Mouse (Mus musculus) liver, adult 2 months (tissue): ENCODE results near the gene Mxd1. TPM values are rescaled to one million over a fixed set of nuclear protein-coding genes. Genes with fewer than 3 reads are reported as not detected.

Experiments used
- DNase-seq: peaks from one replicate; pipeline ENCODE4 v3.0.0-alpha.2; 2011; ENCODE audit warnings: low read depth, low spot score; ENCODE audit errors: extremely low read depth
- H3K27ac ChIP-seq: fragments of 200-500 bp; replicated peaks from 2 replicates; pipeline ENCODE4 v1.5.1; 2012; ENCODE audit warnings: low read depth, mild to moderate bottlenecking, control low read depth, inconsistent platforms, low read length; ENCODE audit not compliant: insufficient read depth
- H3K27me3 ChIP-seq: fragments of 200-500 bp; 2 replicates; pipeline ENCODE4 v1.6.1; 2012; ENCODE audit warnings: mild to moderate bottlenecking, moderate library complexity, low read length, inconsistent platforms; ENCODE audit not compliant: control insufficient read depth, insufficient read depth
- H3K36me3 ChIP-seq: fragments of 200-500 bp; 2 replicates; pipeline ENCODE4 v1.6.1; 2012; ENCODE audit warnings: low read length, inconsistent platforms; ENCODE audit not compliant: control insufficient read depth, insufficient read depth
- H3K4me1 ChIP-seq: fragments of 200-500 bp; 2 replicates; pipeline ENCODE4 v1.6.1; 2011; ENCODE audit warnings: low read length; ENCODE audit not compliant: control insufficient read depth, insufficient read depth
- H3K4me3 ChIP-seq: fragments of 200-500 bp; 2 replicates; pipeline ENCODE4 v1.5.1; 2011; ENCODE audit warnings: low read depth, mild to moderate bottlenecking, control low read depth, low read length, moderate library complexity; ENCODE audit not compliant: insufficient read depth
- H3K79me2 ChIP-seq: fragments of 200-500 bp; 2 replicates; pipeline ENCODE4 v1.6.1; 2012; ENCODE audit warnings: inconsistent platforms, mild to moderate bottlenecking, low read length, moderate library complexity; ENCODE audit not compliant: control insufficient read depth, insufficient read depth
- H3K9ac ChIP-seq: fragments of 200-500 bp; 2 replicates; pipeline ENCODE4 v1.6.1; 2012; ENCODE audit warnings: low read depth, mild to moderate bottlenecking, control low read depth, inconsistent platforms, low read length
- CTCF ChIP-seq: fragments of 200-500 bp; IDR thresholded peaks from 2 replicates; pipeline ENCODE4 v1.5.1; 2011; ENCODE audit warnings: low read depth, low read length, control low read depth
- POLR2A ChIP-seq: fragments of 200-500 bp; IDR thresholded peaks from 2 replicates; pipeline ENCODE4 v1.6.1; 2011; ENCODE audit warnings: low read length, control low read depth; ENCODE audit not compliant: insufficient read depth; ENCODE audit errors: extremely low read depth
- WGBS: fragments of 180-500 bp; shearing (Covaris S2); methylation state at CpG from one replicate; pipeline ENCODE4 v1.1.7; 2018; 5-methylcytosine and 5-hydroxymethylcytosine counted together
- polyA plus RNA-seq: library from polyadenylated mRNA; depleted of rRNA; stranded (reverse); fragments of >200 nt; gene quantifications from 2 replicates; pipeline ENCODE4 v1.2.3, GENCODE M21; 2012
- total RNA-seq: library from RNA; depleted of rRNA; stranded (reverse); fragments of >200 nt; gene quantifications from 2 replicates; pipeline ENCODE4 v1.2.3, GENCODE M21; 2014

Mxd1 gene
- total and polyA plus RNA-seq, 2 experiments, result 2.0 to 2.8 TPM

DNA sequence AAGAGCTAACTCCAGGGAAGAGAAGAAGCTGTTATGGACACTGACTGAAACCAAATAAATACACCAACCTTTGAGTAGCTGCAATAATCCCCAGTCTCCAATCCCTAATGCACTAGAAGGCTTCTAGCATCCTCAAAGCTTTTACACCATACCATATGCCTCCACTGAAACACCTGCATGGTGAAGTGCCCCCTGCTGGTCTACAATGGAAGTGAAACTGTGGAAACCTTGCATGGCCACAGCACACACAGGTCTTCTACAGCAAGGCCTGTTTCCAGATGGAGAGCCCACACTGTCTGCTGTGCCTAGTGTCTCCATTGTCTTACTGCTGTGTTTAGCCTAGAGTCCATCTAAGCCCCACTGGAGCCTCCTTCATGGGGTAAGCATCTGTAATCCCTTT lies 25.5 kb upstream of the Mxd1 start:
- Histone ChIP-seq H3K4me1 (peaks cover 9% of the 10 kb centered on the region), H3K9ac (no peak overlapping the region), H3K27me3 (no peaks in the 10 kb centered on the region), H3K27ac (no peak overlapping the region), H3K36me3 (peaks cover 9% of the 10 kb centered on the region), H3K4me3 (no peak overlapping the region), H3K79me2 (no peaks in the 10 kb centered on the region)
- DNase-seq, result peak; percentile 35
- TF ChIP-seq CTCF (peak; percentile 70), POLR2A (no peak)

DNA sequence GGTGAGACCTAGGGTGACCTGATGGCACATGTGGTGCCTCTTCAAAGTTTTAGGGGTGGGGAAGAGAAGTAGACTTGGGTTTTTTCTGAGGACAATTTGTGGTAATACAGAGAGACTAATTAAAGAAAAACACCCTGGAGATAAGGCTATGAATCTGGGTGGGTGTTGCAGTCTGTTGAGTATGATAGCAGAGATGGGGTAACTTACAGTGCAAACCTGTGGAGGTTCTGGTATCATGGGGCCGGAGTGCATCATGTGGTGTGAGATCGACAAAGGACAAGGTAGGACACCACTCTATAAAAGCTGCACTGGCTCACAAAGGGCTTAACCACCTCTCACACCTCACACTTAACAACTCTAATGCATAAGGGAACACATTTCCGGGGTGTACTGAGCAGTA lies 20.7 kb upstream of the Mxd1 start:
- TF ChIP-seq POLR2A, result no peak
- no peak for TF ChIP-seq CTCF
- H3K27ac ChIP-seq, result no peak overlapping the region
- no peaks in the 10 kb centered on the region for H3K27me3 ChIP-seq
- no peak overlapping the region for H3K4me3 ChIP-seq
- DNase-seq, result no peak
- WGBS, result 95% methylated on average over 3 of the region's 3 CpGs
- no peak overlapping the region for H3K9ac ChIP-seq
- H3K79me2 ChIP-seq, result no peaks in the 10 kb centered on the region
- H3K4me1 ChIP-seq, result no peaks in the 10 kb centered on the region
- H3K36me3 ChIP-seq, result peaks cover 9% of the 10 kb centered on the region

DNA sequence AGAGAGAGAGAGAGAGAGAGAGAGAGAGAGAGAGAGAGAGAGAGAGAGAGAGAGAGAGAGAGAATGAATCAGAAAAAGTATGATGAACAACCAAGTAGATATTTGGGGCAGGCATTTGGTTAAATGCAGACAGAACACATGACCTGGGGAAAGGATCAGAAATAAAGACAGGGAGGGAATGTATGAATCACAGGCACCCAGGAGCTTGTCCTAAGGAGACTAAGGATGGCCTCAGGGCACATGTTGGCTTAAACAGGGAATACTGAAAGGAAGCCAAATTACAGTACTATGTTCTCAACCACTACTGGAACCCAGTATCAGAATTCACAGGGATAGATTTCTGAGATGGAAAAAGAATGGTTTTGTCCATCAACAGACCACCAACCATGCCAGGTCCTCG lies 18.0 kb upstream of the Mxd1 start:
- H3K36me3 ChIP-seq, result peaks cover 7% of the 10 kb centered on the region; the same call in 1 of the 2 replicates
- H3K27ac ChIP-seq, result no peak overlapping the region
- H3K9ac ChIP-seq, result no peak overlapping the region
- no peak for TF ChIP-seq POLR2A
- TF ChIP-seq CTCF, result no peak
- H3K79me2 ChIP-seq, result no peaks in the 10 kb centered on the region; the same call in 1 of the 2 replicates
- no peak for DNase-seq
- no peaks in the 10 kb centered on the region for H3K27me3 ChIP-seq
- H3K4me3 ChIP-seq, result no peak overlapping the region
- 86% methylated on average over 1 of the region's 1 CpGs for WGBS
- H3K4me1 ChIP-seq, result peaks cover 2% of the 10 kb centered on the region; the same call in 1 of the 2 replicates

DNA sequence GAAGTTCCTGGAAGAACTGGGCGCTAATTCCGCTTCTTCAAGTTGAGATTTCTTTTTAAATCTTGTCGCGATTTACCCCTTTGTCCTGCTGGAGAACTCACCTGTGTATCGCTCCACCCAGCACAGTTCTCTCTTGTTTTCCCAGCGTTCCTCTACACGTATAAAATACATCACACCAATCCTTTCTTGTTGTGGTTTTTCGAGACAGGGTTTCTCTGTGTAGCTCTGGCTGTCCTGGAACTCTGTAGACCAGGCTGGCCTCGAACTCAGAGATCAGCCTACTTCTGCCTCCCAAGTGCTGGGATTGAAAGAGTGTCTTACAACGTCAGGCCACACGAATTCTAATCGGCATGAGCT lies 15.7 kb upstream of the Mxd1 start:
- no peak for DNase-seq
- H3K36me3 ChIP-seq, result peaks cover 14% of the 10 kb centered on the region; the same call in 1 of the 2 replicates
- TF ChIP-seq POLR2A, result no peak
- no peak for TF ChIP-seq CTCF
- no peaks in the 10 kb centered on the region; the same call in 1 of the 2 replicates for H3K79me2 ChIP-seq
- H3K27me3 ChIP-seq, result no peaks in the 10 kb centered on the region
- H3K4me3 ChIP-seq, result peak overlapping the region; percentile 8
- peak overlapping the region; percentile 32 for H3K27ac ChIP-seq
- H3K4me1 ChIP-seq, result peaks cover 2% of the 10 kb centered on the region; the same call in 1 of the 2 replicates
- peak overlapping the region; percentile 25; the same call in 1 of the 2 replicates for H3K9ac ChIP-seq
- 38% methylated on average over 12 of the region's 12 CpGs for WGBS

DNA sequence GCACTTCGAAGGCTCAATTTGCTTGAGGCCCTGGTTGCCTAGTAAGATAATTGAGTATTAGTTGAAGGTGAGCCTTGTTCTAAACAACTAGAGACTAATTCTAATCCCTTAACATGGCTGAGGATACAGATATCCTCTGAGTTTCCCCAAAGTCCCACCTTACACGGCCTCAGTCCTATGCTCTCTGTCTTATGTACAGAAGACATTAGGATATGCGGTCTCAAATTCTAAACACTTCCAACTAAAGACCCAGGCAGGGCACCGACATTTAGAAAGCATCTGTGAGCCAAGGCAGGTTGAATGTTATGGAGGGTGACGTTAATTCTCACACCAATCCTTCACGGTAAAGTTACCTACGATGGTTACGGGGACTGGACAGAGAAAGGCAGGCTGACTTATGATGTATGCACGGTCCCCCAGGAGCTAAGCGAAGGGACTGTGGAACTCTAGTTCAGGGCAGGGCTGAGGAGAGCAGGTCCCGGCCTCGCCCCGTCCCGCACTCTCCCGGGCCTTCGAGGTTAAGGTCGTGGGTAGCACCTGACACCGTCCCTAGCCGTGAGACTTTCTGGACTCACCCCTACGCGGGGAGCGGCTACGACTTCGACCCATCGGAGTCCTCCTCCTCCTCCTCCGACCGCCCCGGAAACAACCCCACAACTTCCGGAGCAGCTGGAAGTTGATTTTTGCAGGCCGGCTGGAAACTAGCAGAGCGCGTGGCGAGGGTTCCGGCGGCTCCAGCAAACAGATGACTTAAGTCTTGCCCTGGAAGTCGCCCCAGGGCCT lies 15.1 kb upstream of the Mxd1 start, which contains the start of gene Snrnp27:
TSS of gene Snrnp27 (minus strand) at position 651 of the 783 bp plus-strand sequence.
- peaks cover 2% of the 10 kb centered on the region; the same call in 1 of the 2 replicates for H3K4me1 ChIP-seq
- peak within 1 kb of the TSS; percentile 74 for H3K27ac ChIP-seq
- peak; percentile 88 for DNase-seq
- H3K9ac ChIP-seq, result peak within 1 kb of the TSS; percentile 86
- peak within 1 kb of the TSS; percentile 63 for H3K4me3 ChIP-seq
- H3K36me3 ChIP-seq, result peaks cover 17% of the 10 kb centered on the region; the same call in 1 of the 2 replicates
- TF ChIP-seq CTCF (no peak), POLR2A (peak; percentile 70)
- 2% methylated on average over 36 of the region's 36 CpGs for WGBS
- H3K27me3 ChIP-seq, result no peaks in the 10 kb centered on the region
- H3K79me2 ChIP-seq, result no peaks in the 10 kb centered on the region; the same call in 1 of the 2 replicates

DNA sequence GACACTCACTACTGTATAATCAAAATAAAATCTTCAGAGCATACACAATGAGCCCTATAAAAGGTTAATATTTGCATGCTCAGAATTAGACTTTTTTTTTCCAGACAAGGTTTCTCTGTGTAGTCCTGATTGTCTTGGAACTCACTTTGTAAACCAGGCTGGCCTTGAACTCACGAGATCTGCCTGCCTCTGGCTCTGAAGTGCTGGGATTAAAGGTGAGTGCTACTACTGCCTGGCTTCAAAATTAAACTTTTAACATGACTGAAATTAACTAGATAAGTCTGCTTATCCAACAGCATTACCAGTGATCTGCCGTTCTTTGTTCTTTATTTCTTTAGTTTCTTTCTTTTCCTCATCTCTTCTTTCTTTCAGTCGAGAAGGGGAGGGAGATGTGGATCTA lies 12.3 kb upstream of the Mxd1 start:
- H3K36me3 ChIP-seq, result peaks cover 32% of the 10 kb centered on the region
- no peak overlapping the region for H3K4me3 ChIP-seq
- no peak for DNase-seq
- 84% methylated on average over 3 of the region's 3 CpGs for WGBS
- no peaks in the 10 kb centered on the region for H3K27me3 ChIP-seq
- H3K9ac ChIP-seq, result no peak overlapping the region
- H3K79me2 ChIP-seq, result no peaks in the 10 kb centered on the region; the same call in 1 of the 2 replicates
- TF ChIP-seq POLR2A, result no peak
- TF ChIP-seq CTCF, result no peak
- H3K4me1 ChIP-seq, result peaks cover 2% of the 10 kb centered on the region; the same call in 1 of the 2 replicates
- H3K27ac ChIP-seq, result no peak overlapping the region
